Mouse (Mus musculus) MEL-GATA-1-ER (cell line): ENCODE measurements around the gene Ttc19.
"Not testable (repeated sequence)": the region's sequence is repeated elsewhere in the genome, so short reads cannot be mapped to it uniquely, and the experiment has no call there.

Experiments used
- DNase-seq: peaks from one replicate; pipeline ENCODE4 v3.0.0-alpha.2; 2012; ENCODE audit warnings: low read depth; ENCODE audit errors: extremely low read depth

The Ttc19 gene

GRCm38 (mm10) chr11:62281601-62281997 is 326 bp downstream of the Ttc19 start:
- no peak for DNase-seq

GRCm38 (mm10) chr11:62284020-62284419 is 2.7 kb downstream of the Ttc19 start:
- DNase-seq = not testable (repeated sequence)

GRCm38 (mm10) chr11:62285020-62285419 is 3.7 kb downstream of the Ttc19 start:
- no peak for DNase-seq

- no peak for DNase-seq
Observed at GRCm38 (mm10) chr11:62287700-62288099, 6.4 kb downstream of the Ttc19 start.

GRCm38 (mm10) chr11:62294121-62294520 is 12.8 kb downstream of the Ttc19 start:
- no peak for DNase-seq

- no peak for DNase-seq
Observed at GRCm38 (mm10) chr11:62298883-62299282, 17.6 kb downstream of the Ttc19 start.

GRCm38 (mm10) chr11:62305866-62306265 is 24.6 kb downstream of the Ttc19 start:
- DNase-seq = no peak

GRCm38 (mm10) chr11:62309296-62309695 is 28.0 kb downstream of the Ttc19 start:
- DNase-seq = no peak

- no peak for DNase-seq
Observed at GRCm38 (mm10) chr11:62314984-62315383, 33.7 kb downstream of the Ttc19 start.

GRCm38 (mm10) chr11:62317746-62318145 is 36.5 kb downstream of the Ttc19 start:
- DNase-seq = no peak

- no peak for DNase-seq
Observed at GRCm38 (mm10) chr11:62320097-62320496, 38.8 kb downstream of the Ttc19 start.

- no peak for DNase-seq
Observed at GRCm38 (mm10) chr11:62323659-62324058, 42.4 kb downstream of the Ttc19 start.

GRCm38 (mm10) chr11:62331141-62331540 is 49.9 kb downstream of the Ttc19 start:
- DNase-seq = no peak

GRCm38 (mm10) chr11:62332228-62332627 is 51.0 kb downstream of the Ttc19 start:
- no peak for DNase-seq

- DNase-seq = no peak
Observed at GRCm38 (mm10) chr11:62343002-62343401, 61.7 kb downstream of the Ttc19 start.

GRCm38 (mm10) chr11:62351948-62352347 is 70.7 kb downstream of the Ttc19 start:
- no peak for DNase-seq

- no peak for DNase-seq
Observed at GRCm38 (mm10) chr11:62355216-62355615, 73.9 kb downstream of the Ttc19 start.

- no peak for DNase-seq
Observed at GRCm38 (mm10) chr11:62366879-62367278, 85.6 kb downstream of the Ttc19 start.

- no peak for DNase-seq
Observed at GRCm38 (mm10) chr11:62369924-62370323, 88.7 kb downstream of the Ttc19 start.

- no peak for DNase-seq
Observed at GRCm38 (mm10) chr11:62371776-62372175, 90.5 kb downstream of the Ttc19 start.

- DNase-seq = not testable (repeated sequence)
Observed at GRCm38 (mm10) chr11:62377202-62377851, 96.1 kb downstream of the Ttc19 start.
